Mouse (Mus musculus) splenic B cell, adult 2 months (primary cell): Measurements from ENCODE around the gene Med13l.

ENCODE experiments used
- DNase-seq: peaks from one replicate; pipeline ENCODE4 v3.0.0-alpha.2; 2011; ENCODE audit warnings: low read depth, low spot score
- H3K27me3 ChIP-seq: 2 replicates; pipeline ENCODE4 v1.6.1; 2012; ENCODE audit warnings: mild to moderate bottlenecking, low read length, moderate library complexity, mixed read lengths; ENCODE audit not compliant: control insufficient read depth, poor library complexity, insufficient read depth, severe bottlenecking
- H3K36me3 ChIP-seq: 2 replicates; pipeline ENCODE4 v1.6.1; 2012; ENCODE audit warnings: mild to moderate bottlenecking, low read length, moderate library complexity, mixed read lengths; ENCODE audit not compliant: control insufficient read depth, poor library complexity, insufficient read depth, severe bottlenecking

Gene Med13l

GRCm38 (mm10) chr5:118708215-118708949 lies 147.9 kb downstream of the Med13l start:
- Histone ChIP-seq H3K27me3 (no peaks in the 10 kb centered on the region), H3K36me3 (no peaks in the 10 kb centered on the region)
- peak; percentile 83 for DNase-seq

GRCm38 (mm10) chr5:118709847-118710251 lies 149.4 kb downstream of the Med13l start:
- no peaks in the 10 kb centered on the region for H3K36me3 ChIP-seq
- peak; percentile 33 for DNase-seq
- no peaks in the 10 kb centered on the region for H3K27me3 ChIP-seq

- Histone ChIP-seq H3K27me3 (no peaks in the 10 kb centered on the region), H3K36me3 (no peaks in the 10 kb centered on the region)
- no peak for DNase-seq
Observed at GRCm38 (mm10) chr5:118715518-118715917, 155.0 kb downstream of the Med13l start.

GRCm38 (mm10) chr5:118716295-118717271 lies 156.1 kb downstream of the Med13l start:
- H3K36me3 ChIP-seq: no peaks in the 10 kb centered on the region
- no peaks in the 10 kb centered on the region for H3K27me3 ChIP-seq
- DNase-seq: no peak

GRCm38 (mm10) chr5:118717456-118717855 lies 157.0 kb downstream of the Med13l start:
- no peak for DNase-seq
- no peaks in the 10 kb centered on the region for H3K27me3 ChIP-seq
- no peaks in the 10 kb centered on the region for H3K36me3 ChIP-seq

GRCm38 (mm10) chr5:118718070-118718469 lies 157.6 kb downstream of the Med13l start:
- DNase-seq: no peak
- Histone ChIP-seq H3K36me3 (no peaks in the 10 kb centered on the region), H3K27me3 (no peaks in the 10 kb centered on the region)

- Histone ChIP-seq H3K27me3 (no peaks in the 10 kb centered on the region), H3K36me3 (peaks cover 2% of the 10 kb centered on the region)
- DNase-seq: peak; percentile 56
Observed at GRCm38 (mm10) chr5:118721416-118721815, 160.9 kb downstream of the Med13l start.

- Histone ChIP-seq H3K27me3 (no peaks in the 10 kb centered on the region), H3K36me3 (peaks cover 2% of the 10 kb centered on the region)
- DNase-seq: no peak
Observed at GRCm38 (mm10) chr5:118721848-118722247, 161.4 kb downstream of the Med13l start.

GRCm38 (mm10) chr5:118722456-118722855 lies 162.0 kb downstream of the Med13l start:
- no peak for DNase-seq
- peaks cover 5% of the 10 kb centered on the region for H3K36me3 ChIP-seq
- no peaks in the 10 kb centered on the region for H3K27me3 ChIP-seq

GRCm38 (mm10) chr5:118725425-118725824 lies 164.9 kb downstream of the Med13l start:
- Histone ChIP-seq H3K27me3 (no peaks in the 10 kb centered on the region), H3K36me3 (peaks cover 5% of the 10 kb centered on the region)
- DNase-seq: no peak

- Histone ChIP-seq H3K27me3 (no peaks in the 10 kb centered on the region), H3K36me3 (peaks cover 5% of the 10 kb centered on the region)
- DNase-seq: no peak
Observed at GRCm38 (mm10) chr5:118725886-118726505, 165.5 kb downstream of the Med13l start.

- Histone ChIP-seq H3K27me3 (no peaks in the 10 kb centered on the region), H3K36me3 (peaks cover 5% of the 10 kb centered on the region)
- DNase-seq: no peak
Observed at GRCm38 (mm10) chr5:118727336-118727735, 166.9 kb downstream of the Med13l start.

- Histone ChIP-seq H3K36me3 (peaks cover 8% of the 10 kb centered on the region), H3K27me3 (no peaks in the 10 kb centered on the region)
- DNase-seq: no peak
Observed at GRCm38 (mm10) chr5:118732221-118732620, 171.7 kb downstream of the Med13l start.

GRCm38 (mm10) chr5:118732651-118733050 lies 172.2 kb downstream of the Med13l start:
- no peak for DNase-seq
- peaks cover 7% of the 10 kb centered on the region; the same call in 1 of the 2 replicates for H3K36me3 ChIP-seq
- no peaks in the 10 kb centered on the region for H3K27me3 ChIP-seq

GRCm38 (mm10) chr5:118733566-118733965 lies 173.1 kb downstream of the Med13l start:
- no peak for DNase-seq
- no peaks in the 10 kb centered on the region for H3K27me3 ChIP-seq
- peaks cover 10% of the 10 kb centered on the region for H3K36me3 ChIP-seq
